Mouse (Mus musculus) spleen, adult 2 months (tissue): ENCODE measurements around the gene Nfkbib.

Experiments used
- CTCF ChIP-seq: fragments of 200-500 bp; IDR thresholded peaks from 2 replicates; pipeline ENCODE4 v1.5.1; 2011; ENCODE audit warnings: mild to moderate bottlenecking, inconsistent platforms; ENCODE audit not compliant: insufficient read depth, insufficient read length, insufficient replicate concordance; ENCODE audit errors: extremely low read depth
- POLR2A ChIP-seq: fragments of 200-500 bp; IDR thresholded peaks from 2 replicates; pipeline ENCODE4 v1.6.1; 2011; ENCODE audit warnings: low read depth, low read length, inconsistent platforms

DNA sequence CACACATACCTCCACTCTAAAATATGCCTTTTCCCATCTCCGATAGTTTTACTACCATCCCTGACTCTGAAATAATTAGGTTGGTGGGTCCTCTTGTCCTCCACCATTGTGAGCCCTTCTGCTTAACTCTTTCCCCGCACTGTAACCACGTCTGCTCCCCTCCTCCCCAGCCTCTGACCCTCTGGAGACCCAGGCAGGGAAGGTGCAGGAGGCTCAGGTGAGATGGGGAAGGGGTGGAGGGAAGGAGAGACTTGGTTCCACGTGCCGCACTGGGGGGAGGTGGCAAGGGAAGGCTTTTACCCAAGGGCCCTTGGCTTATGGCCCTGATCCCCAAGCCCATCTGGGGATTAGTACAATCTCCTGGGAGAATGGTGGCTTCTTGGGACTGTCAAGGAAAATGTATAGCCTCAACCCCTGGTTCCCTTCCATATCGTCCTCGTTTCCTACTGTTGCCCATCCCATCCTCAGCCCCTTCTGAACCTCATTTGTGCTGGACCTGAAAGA, at the start of gene Nfkbib:
- TF ChIP-seq CTCF = no peak
- TF ChIP-seq POLR2A = no peak
